Mouse (Mus musculus) lung, adult 2 months (tissue): Measurements from ENCODE around the gene Pik3ca. TPM values are rescaled to one million over a fixed set of nuclear protein-coding genes. Genes with fewer than 3 reads are reported as not detected.

ENCODE experiments used
- DNase-seq: peaks from one replicate; pipeline ENCODE4 v3.0.0; 2022
- H3K4me1 ChIP-seq: fragments of 200-500 bp; 2 replicates; pipeline ENCODE4 v1.6.1; 2011; ENCODE audit warnings: low read length; ENCODE audit not compliant: control insufficient read depth, insufficient read depth
- H3K4me3 ChIP-seq: fragments of 200-500 bp; replicated peaks from 2 replicates; pipeline ENCODE3; 2011; ENCODE audit warnings: low read depth, mild to moderate bottlenecking, control low read depth, low read length; ENCODE audit errors: extremely low read depth
- CTCF ChIP-seq: fragments of 200-500 bp; IDR thresholded peaks from 2 replicates; pipeline ENCODE4 v1.5.1; 2011; ENCODE audit warnings: mild to moderate bottlenecking, low read length, control low read depth; ENCODE audit not compliant: insufficient read depth
- POLR2A ChIP-seq: fragments of 200-500 bp; IDR thresholded peaks from 2 replicates; pipeline ENCODE4 v1.6.1; 2011; ENCODE audit warnings: low read depth, mild to moderate bottlenecking, control low read depth, low read length, borderline replicate concordance; ENCODE audit errors: extremely low read depth
- WGBS: fragments of 180-500 bp; shearing (Covaris S2); methylation state at CpG from one replicate; pipeline ENCODE4 v1.1.7; 2018; 5-methylcytosine and 5-hydroxymethylcytosine counted together
- polyA plus RNA-seq: library from polyadenylated mRNA; depleted of rRNA; stranded (reverse); fragments of >200 nt; gene quantifications from 2 replicates; pipeline ENCODE4 v1.2.3, GENCODE M21; 2012

Gene Pik3ca
- polyA plus RNA-seq, 1 experiment, result 11.4 TPM

DNA sequence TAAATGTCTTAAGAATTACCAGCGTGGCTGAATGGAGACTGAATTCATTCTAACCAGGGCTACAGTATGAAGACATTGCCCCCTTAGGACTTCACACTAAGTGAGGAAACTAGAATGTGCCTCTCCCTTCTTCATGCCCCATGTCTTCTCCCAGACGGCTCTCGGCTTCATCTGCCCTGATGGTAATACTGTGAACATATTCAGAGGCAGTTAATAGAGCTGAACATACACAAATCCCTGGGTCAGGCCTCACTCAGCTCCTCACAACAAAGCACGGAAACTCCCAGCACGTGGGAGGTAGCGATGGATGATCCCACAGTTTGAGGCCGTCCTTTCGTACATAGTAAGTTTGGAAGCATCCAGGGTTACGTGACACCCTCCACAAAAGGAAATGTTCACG is 75.7 kb downstream of the Pik3ca start:
- Histone ChIP-seq H3K4me1 (no peaks in the 10 kb centered on the region), H3K4me3 (no peak overlapping the region)
- no peak for DNase-seq
- WGBS, result 83% methylated on average over 10 of the region's 10 CpGs
- no peak for TF ChIP-seq POLR2A
- TF ChIP-seq CTCF, result no peak

GRCm38 (mm10) chr3:32479961-32480360 is 82.5 kb downstream of the Pik3ca start:
- no peak overlapping the region for H3K4me3 ChIP-seq
- WGBS, result 89% methylated on average over 7 of the region's 7 CpGs
- TF ChIP-seq POLR2A, result no peak
- no peak for TF ChIP-seq CTCF
- H3K4me1 ChIP-seq, result no peaks in the 10 kb centered on the region
- DNase-seq, result no peak

DNA sequence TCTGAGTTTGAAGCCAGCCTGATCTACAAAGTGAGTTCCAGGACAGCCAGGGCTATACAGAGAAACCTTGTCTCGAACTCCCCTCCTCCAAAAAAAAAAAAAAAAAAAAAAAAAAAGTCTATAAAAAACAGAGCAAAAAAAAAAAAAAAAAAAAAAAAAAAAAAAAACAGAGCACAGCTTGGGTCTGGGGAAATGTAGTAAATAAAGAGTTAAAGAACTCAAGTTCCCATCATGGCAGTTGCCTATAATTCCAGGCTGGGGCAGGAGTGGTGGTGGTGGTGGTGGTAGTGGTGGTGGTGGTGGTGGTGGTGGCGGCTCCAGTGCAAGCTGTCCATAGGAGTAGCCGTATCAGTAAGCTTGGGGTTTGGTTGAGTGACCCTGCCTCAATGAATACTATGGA is 85.6 kb downstream of the Pik3ca start:
- no peak for DNase-seq
- WGBS, result 74% methylated on average over 3 of the region's 3 CpGs
- TF ChIP-seq POLR2A (no peak), CTCF (no peak)
- Histone ChIP-seq H3K4me3 (no peak overlapping the region), H3K4me1 (no peaks in the 10 kb centered on the region)

GRCm38 (mm10) chr3:32486543-32486942 is 89.1 kb downstream of the Pik3ca start:
- Histone ChIP-seq H3K4me1 (no peaks in the 10 kb centered on the region), H3K4me3 (no peak overlapping the region)
- WGBS, result 69% methylated on average over 4 of the region's 4 CpGs
- DNase-seq, result no peak
- no peak for TF ChIP-seq CTCF
- TF ChIP-seq POLR2A, result no peak

GRCm38 (mm10) chr3:32488172-32488571 is 90.7 kb downstream of the Pik3ca start:
- Histone ChIP-seq H3K4me1 (no peaks in the 10 kb centered on the region), H3K4me3 (no peak overlapping the region)
- WGBS, result 80% methylated on average over 6 of the region's 6 CpGs
- no peak for DNase-seq
- no peak for TF ChIP-seq CTCF
- no peak for TF ChIP-seq POLR2A

- DNase-seq, result no peak
Measured at GRCm38 (mm10) chr3:32490076-32490927, 92.8 kb downstream of the Pik3ca start.

DNA sequence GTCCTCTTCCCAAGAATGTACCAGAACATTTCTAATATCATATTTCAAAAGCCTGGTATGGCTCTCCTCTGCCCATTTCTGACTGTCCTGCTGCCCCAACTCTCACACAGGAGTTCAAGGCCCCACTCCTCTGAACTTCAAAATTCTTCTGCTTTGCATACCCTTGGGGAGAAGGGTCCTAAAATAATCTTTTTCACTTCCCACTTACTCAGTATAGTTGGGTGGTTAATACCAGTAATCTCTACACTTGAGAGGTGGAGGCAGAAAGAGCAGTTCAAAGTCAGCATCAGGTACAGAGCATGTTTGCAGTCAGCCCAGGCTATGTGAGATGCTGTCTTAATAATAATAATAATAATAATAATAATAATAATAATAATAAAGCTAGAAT is 93.5 kb downstream of the Pik3ca start:
- TF ChIP-seq POLR2A (no peak), CTCF (no peak)
- DNase-seq, result no peak
- no peak overlapping the region for H3K4me3 ChIP-seq
- no peaks in the 10 kb centered on the region for H3K4me1 ChIP-seq

More at GRCm38 (mm10) chr3:32490076-32490927, 92.8 kb downstream of the Pik3ca start:
- H3K4me3 ChIP-seq, result no peak overlapping the region
- no peaks in the 10 kb centered on the region for H3K4me1 ChIP-seq
- TF ChIP-seq CTCF (no peak), POLR2A (no peak)
- WGBS, result 71% methylated on average over 15 of the region's 15 CpGs

DNA sequence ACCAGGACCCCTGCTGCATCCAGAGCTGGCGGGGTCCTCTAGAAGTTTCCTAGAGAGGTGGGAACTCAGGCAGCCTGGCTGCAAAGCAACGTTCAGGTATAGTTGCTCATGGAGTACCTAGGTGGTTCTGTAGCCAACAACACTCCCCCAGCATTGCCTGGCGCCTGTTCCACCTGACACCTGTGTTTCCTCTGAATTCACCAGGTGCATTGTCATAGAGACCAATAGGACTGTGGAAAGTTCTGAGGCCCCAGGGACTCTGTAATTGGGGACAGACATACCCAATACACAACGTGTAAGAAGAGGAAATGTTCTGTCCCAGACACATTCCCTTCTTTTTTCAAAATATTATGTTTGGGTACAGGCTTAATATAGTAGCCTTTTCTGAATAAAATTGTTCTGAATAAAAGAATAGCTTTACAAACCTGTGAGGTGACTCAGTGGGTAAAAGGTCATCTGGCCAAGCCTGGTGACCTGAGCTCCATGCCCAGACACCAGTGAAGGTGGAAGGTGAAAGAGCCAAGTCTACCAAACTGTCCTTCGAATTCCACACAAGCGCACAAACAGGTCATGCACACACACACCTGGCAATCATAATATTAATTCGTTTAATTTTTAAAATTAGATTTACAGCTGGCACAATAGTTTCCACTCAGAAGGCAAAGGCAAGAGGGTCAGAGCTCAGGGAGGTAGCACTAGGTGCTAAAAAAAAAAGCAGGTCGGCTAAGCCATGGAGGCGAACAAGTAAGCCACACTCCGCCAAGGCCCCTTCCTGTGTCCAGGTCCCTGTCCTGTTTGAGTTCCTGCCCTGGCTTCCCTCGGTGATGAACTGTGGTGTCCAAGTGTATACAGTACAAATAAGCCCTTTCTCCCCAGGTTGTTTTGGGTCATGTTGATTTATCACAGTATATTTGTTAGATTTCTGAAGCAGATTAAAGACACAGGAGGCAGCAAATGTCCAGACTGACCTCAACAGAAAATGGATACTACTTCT is 94.9 kb downstream of the Pik3ca start, which contains the start of gene Kcnmb3:
Kcnmb3 (minus strand) TSS at position 135 of the 994 bp plus-strand sequence.
- no peak within 1 kb of the TSS for H3K4me3 ChIP-seq
- no peak for DNase-seq
- WGBS, result 73% methylated on average over 11 of the region's 11 CpGs
- TF ChIP-seq CTCF (no peak), POLR2A (no peak)
- H3K4me1 ChIP-seq, result no peaks in the 10 kb centered on the region

DNA sequence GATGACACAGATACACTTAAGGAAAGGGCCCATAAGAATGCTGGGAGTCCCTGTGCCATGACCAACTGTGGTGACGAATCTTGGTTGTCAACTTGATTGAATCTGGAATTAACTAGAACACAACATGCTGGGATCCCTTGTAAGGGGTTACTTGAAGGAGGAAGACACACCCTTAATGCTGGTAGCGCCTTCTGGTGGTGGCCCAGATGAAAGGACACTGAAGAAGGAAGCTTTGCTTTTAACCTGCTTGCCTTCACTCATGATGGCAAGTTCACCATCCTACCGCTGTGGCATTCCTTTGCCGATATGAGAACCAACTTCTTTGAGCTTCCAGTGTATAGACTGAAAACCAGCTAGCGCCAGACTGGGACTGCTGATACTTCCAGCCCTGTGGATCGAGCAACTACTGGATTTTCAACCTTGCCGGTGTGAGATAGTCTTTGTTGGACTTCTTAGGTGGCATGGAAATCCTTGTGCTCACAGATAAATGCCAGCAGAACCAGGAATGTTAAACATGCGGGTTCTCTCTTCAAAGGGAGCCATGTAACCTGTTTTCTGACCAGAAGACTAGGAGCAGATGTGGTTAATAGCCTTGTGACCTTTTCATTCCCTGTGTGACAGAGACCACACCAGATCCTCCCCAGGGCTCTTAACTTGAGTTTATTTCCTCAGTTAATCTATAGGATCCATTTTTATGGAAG is 97.1 kb downstream of the Pik3ca start:
- DNase-seq, result no peak
- no peak for TF ChIP-seq POLR2A
- no peak for TF ChIP-seq CTCF
- whole genome bisulfite sequencing, result 83% methylated on average over 8 of the region's 8 CpGs
- H3K4me1 ChIP-seq, result no peaks in the 10 kb centered on the region
- H3K4me3 ChIP-seq, result no peak overlapping the region
